Mouse (Mus musculus) ES-Bruce4 (cell line): ENCODE measurements around the gene Rbp3.

Experiments used
- CTCF ChIP-seq: IDR thresholded peaks from one replicate; pipeline ENCODE4 v1.8.1; 2011; ENCODE audit warnings: low read depth, low read length
- EP300 ChIP-seq: IDR thresholded peaks from 2 replicates; pipeline ENCODE4 v1.6.1; 2011; ENCODE audit warnings: low read depth, low read length; ENCODE audit not compliant: insufficient read depth
- POLR2A ChIP-seq: IDR thresholded peaks from one replicate; pipeline ENCODE4 v1.8.1; 2011; ENCODE audit warnings: low read length; ENCODE audit not compliant: insufficient read depth

- TF ChIP-seq POLR2A (no peak), CTCF (no peak), EP300 (no peak)
Observed at GRCm38 (mm10) chr14:33931853-33932252, 21.9 kb upstream of the Rbp3 start.
